Mouse (Mus musculus) stomach, embryonic 14.5 days (tissue): ENCODE results near the gene Tssc4. TPM values are rescaled to one million over a fixed set of nuclear protein-coding genes. Genes with fewer than 3 reads are reported as not detected.
A peak's percentile ranks its signal among the peaks of the same experiment; 100 is the strongest.

Experiments used
- ATAC-seq: fragments of 200-750 bp; cut with Nextera tagmentation; 2 replicates; pipeline ENCODE4 v1.8.0; 2017; ENCODE audit warnings: low read depth, moderate TSS enrichment; ENCODE audit not compliant: insufficient number of reproducible peaks, insufficient read depth, low FRiP score
- H3K27ac ChIP-seq: fragments of 300-500 bp; sonication (generic); 2 replicates; pipeline ENCODE4 v1.5.1; 2014; ENCODE audit warnings: mild to moderate bottlenecking, low read length, moderate library complexity, mixed read lengths
- H3K27me3 ChIP-seq: fragments of 300-500 bp; sonication (generic); 2 replicates; pipeline ENCODE4 v1.6.1; 2014; ENCODE audit warnings: low read length, control low read depth, mixed read lengths; ENCODE audit not compliant: control insufficient read depth, insufficient read depth
- H3K36me3 ChIP-seq: fragments of 300-500 bp; sonication (generic); 2 replicates; pipeline ENCODE4 v1.6.1; 2014; ENCODE audit warnings: mild to moderate bottlenecking, control low read depth, low read length, moderate library complexity, mixed read lengths; ENCODE audit not compliant: control insufficient read depth, insufficient read depth
- H3K4me1 ChIP-seq: fragments of 300-500 bp; sonication (generic); 2 replicates; pipeline ENCODE4 v1.6.1; 2014; ENCODE audit warnings: low read length, control low read depth, mixed read lengths; ENCODE audit not compliant: control insufficient read depth, insufficient read depth
- H3K4me2 ChIP-seq: fragments of 300-500 bp; sonication (generic); replicated peaks from 2 replicates; pipeline ENCODE4 v1.6.1; 2014; ENCODE audit warnings: low read depth, low read length, control low read depth
- H3K4me3 ChIP-seq: fragments of 300-500 bp; sonication (generic); 2 replicates; pipeline ENCODE4 v1.5.1; 2014; ENCODE audit warnings: low read depth, low read length, control low read depth
- H3K9ac ChIP-seq: fragments of 300-500 bp; sonication (generic); replicated peaks from 2 replicates; pipeline ENCODE4 v1.6.1; 2014; ENCODE audit warnings: low read depth, mild to moderate bottlenecking, control low read depth, low read length, moderate library complexity, mixed read lengths
- H3K9me3 ChIP-seq: fragments of 300-500 bp; sonication (generic); 2 replicates; pipeline ENCODE4 v1.6.1; 2016; ENCODE audit warnings: low read depth, low read length, control low read depth; ENCODE audit not compliant: control insufficient read depth
- WGBS: fragments of 180-500 bp; shearing (Covaris S2); extraction: QIAGEN DNeasy Blood & Tissue Kit; methylation state at CpG from one replicate; pipeline ENCODE4 v1.1.7; 2014; 5-methylcytosine and 5-hydroxymethylcytosine counted together
- polyA plus RNA-seq: library from polyadenylated mRNA; unstranded; fragments of >200 nt; fragmentation: Nextera tagmentation; extraction: Ambion mirVana; gene quantifications from 2 replicates; pipeline ENCODE4 v1.2.1, GENCODE M21; 2014

The Tssc4 gene
- polyA plus RNA-seq, 1 experiment from 2014 or later, result 61.3 TPM

DNA sequence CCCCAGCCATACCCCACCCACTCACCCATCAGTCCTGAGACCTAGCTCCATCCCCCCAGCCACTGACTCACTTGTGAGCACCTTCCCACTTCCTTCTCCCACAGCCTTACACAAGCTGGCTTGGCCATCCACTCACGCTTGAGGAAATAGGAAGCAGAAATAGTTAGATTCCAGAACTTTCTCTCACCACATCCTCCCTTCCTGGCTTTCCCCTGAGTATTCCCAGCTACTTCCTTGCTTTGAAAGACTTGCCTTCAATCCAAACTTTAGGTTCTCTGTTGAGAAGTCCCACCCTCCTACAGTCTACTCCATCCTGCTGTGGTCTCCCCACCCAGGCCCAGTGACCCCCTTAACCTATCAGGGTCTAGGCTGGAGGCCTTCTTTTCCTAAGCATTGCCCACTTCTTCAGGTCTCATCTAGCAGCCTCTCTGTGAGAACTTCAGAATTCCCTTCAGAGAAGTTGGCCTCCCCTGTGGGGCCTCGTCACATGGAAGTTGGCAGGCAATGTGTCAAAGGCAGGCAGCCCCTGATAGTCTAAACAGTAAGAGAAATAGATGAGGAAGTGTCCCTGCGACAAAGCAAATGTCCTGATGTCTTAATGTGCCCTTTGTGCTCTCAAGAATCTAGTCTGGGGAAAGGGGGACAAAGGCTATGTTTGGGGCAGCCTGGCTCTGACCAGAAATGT lies 27.8 kb upstream of the Tssc4 start:
- H3K9ac ChIP-seq, result no peak overlapping the region
- no peak overlapping the region for H3K4me2 ChIP-seq
- 54% methylated on average over 3 of the region's 3 CpGs for WGBS
- no peaks in the 10 kb centered on the region for H3K27me3 ChIP-seq
- peaks cover 9% of the 10 kb centered on the region; the same call in 1 of the 2 replicates for H3K4me1 ChIP-seq
- no peak for ATAC-seq
- H3K27ac ChIP-seq, result no peak overlapping the region
- no peaks in the 10 kb centered on the region for H3K36me3 ChIP-seq
- H3K4me3 ChIP-seq, result no peak overlapping the region
- H3K9me3 ChIP-seq, result 0 out of 2 replicates have a peak, but pooled peaks cover 3% of the 10 kb centered on the region

DNA sequence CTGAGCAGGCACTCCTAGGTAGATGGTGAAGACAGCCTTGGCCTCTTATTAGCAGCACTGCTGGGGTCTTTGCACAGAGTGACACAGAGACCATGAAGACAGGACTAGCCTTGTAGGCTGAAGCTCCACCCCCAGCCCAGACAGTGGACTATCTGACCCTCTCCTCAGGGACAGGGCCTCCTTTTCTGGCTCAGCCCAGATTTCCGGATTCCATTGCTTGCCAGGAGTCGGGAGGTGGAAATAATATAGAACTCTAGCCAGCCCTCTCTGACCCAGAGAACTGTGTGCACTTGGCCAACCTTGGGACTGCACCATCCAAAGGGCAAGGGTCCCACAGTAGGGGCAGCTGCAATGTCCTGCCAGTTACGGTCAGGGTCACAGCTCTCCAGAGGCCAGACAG lies 27.0 kb upstream of the Tssc4 start:
- H3K9ac ChIP-seq, result no peak overlapping the region
- no peak overlapping the region for H3K4me3 ChIP-seq
- peak overlapping the region; percentile 7; the same call in 1 of the 2 replicates for H3K27ac ChIP-seq
- no peaks in the 10 kb centered on the region for H3K36me3 ChIP-seq
- no peaks in the 10 kb centered on the region for H3K27me3 ChIP-seq
- ATAC-seq, result peak; percentile 76; the same call in 1 of the 2 replicates
- WGBS, result 68% methylated on average over 3 of the region's 3 CpGs
- H3K9me3 ChIP-seq, result 0 out of 2 replicates have a peak, but pooled peaks cover 3% of the 10 kb centered on the region
- H3K4me2 ChIP-seq, result no peak overlapping the region
- H3K4me1 ChIP-seq, result peaks cover 9% of the 10 kb centered on the region; the same call in 1 of the 2 replicates

DNA sequence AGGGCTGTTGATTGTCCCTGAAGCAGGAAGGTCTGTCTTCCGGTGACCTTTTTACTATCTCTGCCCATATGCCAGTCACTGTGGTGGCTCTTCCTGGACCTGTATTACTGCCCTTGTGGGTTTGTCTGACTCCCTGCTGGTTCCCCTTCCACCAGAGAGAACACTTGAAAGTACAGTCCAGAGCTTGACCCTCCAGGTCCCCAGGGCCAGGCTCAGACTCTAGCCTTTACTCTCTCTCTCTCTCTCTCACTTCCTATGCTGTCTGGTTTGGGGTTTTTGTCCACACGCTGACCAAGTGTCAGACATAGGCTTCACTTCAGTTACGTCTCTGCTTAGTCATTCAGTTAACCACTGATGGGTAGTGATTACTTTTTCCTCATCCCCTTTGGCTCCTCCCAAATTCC lies 26.1 kb upstream of the Tssc4 start:
- no peak overlapping the region for H3K27ac ChIP-seq

DNA sequence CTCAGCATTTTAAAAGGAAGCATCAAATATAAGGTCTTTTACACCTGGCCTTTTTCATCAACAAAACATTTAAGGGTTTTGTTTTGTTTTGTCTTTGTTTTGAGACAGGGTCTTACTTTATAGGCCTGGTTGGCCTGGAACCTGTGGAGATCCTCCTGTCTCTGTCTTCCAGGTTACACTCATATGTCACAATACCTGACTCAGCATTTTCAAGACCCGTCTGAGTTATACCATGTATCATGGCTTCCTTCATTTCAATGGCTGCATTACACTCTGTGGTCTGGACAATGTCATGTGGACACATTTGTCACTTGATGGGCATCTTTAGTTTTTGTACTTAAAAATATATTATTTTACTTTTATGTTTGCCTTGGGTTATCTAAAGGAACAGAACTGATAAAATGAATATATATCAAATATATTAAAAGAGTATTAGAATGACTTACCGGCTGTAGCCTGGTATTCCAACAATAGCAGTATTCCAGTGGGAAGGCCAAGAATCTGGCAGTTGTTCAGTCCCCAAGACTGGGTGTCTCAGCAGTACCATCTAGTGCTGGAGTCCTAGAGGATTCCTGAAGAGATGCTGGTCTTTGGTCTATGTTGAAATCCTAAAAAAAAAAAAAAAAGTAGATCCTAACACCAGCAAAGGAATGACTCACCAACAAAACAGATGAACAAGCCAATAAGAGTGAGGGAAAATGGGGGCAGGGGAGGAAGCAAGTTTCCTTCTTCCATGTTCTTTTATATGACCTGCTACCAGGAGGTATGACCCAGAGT lies 24.8 kb upstream of the Tssc4 start:
- 89% methylated on average over 2 of the region's 2 CpGs for WGBS
- 0 out of 2 replicates have a peak, but pooled peaks cover 3% of the 10 kb centered on the region for H3K9me3 ChIP-seq
- H3K4me3 ChIP-seq, result no peak overlapping the region
- no peaks in the 10 kb centered on the region for H3K27me3 ChIP-seq
- H3K27ac ChIP-seq, result no peak overlapping the region
- no peak for ATAC-seq
- H3K4me1 ChIP-seq, result peaks cover 9% of the 10 kb centered on the region; the same call in 1 of the 2 replicates
- no peaks in the 10 kb centered on the region for H3K36me3 ChIP-seq
- no peak overlapping the region for H3K9ac ChIP-seq
- no peak overlapping the region for H3K4me2 ChIP-seq

More for the DNA sequence above, 26.1 kb upstream of the Tssc4 start:
- no peaks in the 10 kb centered on the region for H3K27me3 ChIP-seq
- H3K36me3 ChIP-seq, result no peaks in the 10 kb centered on the region
- 85% methylated on average over 3 of the region's 3 CpGs for WGBS
- no peak overlapping the region for H3K9ac ChIP-seq
- H3K4me1 ChIP-seq, result peaks cover 9% of the 10 kb centered on the region; the same call in 1 of the 2 replicates
- H3K4me2 ChIP-seq, result no peak overlapping the region
- H3K9me3 ChIP-seq, result 0 out of 2 replicates have a peak, but pooled peaks cover 3% of the 10 kb centered on the region
- no peak overlapping the region for H3K4me3 ChIP-seq
- ATAC-seq, result no peak

DNA sequence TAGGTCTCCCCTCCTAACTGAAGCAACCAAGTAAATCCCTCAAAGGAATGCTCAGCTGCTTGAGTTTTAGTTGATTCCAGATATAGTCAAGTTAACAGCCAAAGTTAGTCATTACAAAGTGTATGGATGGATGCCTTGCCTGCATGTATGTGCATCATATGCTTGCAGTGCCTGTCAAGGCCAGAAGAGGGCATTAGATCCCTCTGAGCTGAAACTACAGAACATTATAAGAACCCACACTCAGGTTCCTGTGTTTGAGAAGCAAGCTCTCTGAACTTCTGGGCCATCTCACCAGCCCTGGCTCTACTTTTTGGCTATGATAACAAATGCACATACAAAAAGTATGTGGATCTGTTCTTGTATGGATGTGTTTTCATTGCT lies 24.2 kb upstream of the Tssc4 start:
- no peak for ATAC-seq
- Histone ChIP-seq H3K36me3 (no peaks in the 10 kb centered on the region), H3K27ac (no peak overlapping the region), H3K27me3 (no peaks in the 10 kb centered on the region), H3K9me3 (0 out of 2 replicates have a peak, but pooled peaks cover 3% of the 10 kb centered on the region), H3K9ac (no peak overlapping the region), H3K4me2 (no peak overlapping the region), H3K4me3 (no peak overlapping the region), H3K4me1 (peaks cover 9% of the 10 kb centered on the region; the same call in 1 of the 2 replicates)

DNA sequence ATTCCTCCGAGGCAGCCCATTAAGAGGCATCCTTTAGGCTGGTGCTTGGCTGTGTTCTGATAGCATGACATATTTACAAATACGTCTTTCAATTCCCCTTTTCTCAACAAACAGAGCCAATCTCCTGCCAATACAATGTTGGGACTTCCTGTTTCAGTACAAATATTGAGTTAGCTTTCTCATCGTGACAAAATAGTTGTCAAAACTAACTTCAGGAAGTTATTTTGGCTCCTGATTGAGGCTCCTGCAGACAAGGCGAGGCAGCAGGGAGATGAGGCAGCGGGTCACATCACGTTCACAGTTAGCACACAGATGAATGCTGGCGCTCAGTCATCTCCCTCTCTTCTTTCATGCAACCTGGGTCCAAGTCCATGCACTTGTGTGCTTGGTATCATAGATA lies 22.7 kb upstream of the Tssc4 start:
- WGBS, result 58% methylated on average over 7 of the region's 7 CpGs

DNA sequence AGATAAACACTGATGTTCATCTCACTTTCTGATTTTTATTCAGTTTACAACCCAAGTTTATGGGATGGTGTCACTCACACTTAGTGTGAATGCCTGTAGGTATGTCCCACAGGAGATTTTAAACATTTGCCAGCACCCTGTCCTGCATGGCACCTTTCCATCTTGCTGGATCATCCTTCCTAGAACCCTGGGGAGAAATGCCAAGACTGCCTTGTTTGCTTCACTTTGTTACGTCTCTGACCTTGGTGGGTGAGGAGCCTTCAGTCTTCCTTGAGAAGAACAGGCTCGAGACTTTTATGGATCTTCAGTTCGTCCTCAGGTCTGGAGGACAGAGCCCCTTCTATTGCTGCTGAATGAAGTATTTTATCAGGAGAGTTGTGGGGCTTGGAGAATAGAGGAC lies 19.7 kb upstream of the Tssc4 start:
- no peak for ATAC-seq
- Histone ChIP-seq H3K9me3 (0 out of 2 replicates have a peak, but pooled peaks cover 3% of the 10 kb centered on the region), H3K4me2 (no peak overlapping the region), H3K9ac (no peak overlapping the region), H3K27ac (no peak overlapping the region), H3K27me3 (no peaks in the 10 kb centered on the region), H3K4me3 (no peak overlapping the region), H3K36me3 (no peaks in the 10 kb centered on the region), H3K4me1 (peaks cover 7% of the 10 kb centered on the region)
- 82% methylated on average over 3 of the region's 3 CpGs for WGBS

More for the DNA sequence above, 22.7 kb upstream of the Tssc4 start:
- Histone ChIP-seq H3K4me3 (no peak overlapping the region), H3K9me3 (0 out of 2 replicates have a peak, but pooled peaks cover 3% of the 10 kb centered on the region), H3K36me3 (no peaks in the 10 kb centered on the region), H3K4me2 (no peak overlapping the region), H3K27me3 (no peaks in the 10 kb centered on the region), H3K9ac (no peak overlapping the region), H3K27ac (no peak overlapping the region), H3K4me1 (peaks cover 8% of the 10 kb centered on the region; the same call in 1 of the 2 replicates)
- no peak for ATAC-seq

DNA sequence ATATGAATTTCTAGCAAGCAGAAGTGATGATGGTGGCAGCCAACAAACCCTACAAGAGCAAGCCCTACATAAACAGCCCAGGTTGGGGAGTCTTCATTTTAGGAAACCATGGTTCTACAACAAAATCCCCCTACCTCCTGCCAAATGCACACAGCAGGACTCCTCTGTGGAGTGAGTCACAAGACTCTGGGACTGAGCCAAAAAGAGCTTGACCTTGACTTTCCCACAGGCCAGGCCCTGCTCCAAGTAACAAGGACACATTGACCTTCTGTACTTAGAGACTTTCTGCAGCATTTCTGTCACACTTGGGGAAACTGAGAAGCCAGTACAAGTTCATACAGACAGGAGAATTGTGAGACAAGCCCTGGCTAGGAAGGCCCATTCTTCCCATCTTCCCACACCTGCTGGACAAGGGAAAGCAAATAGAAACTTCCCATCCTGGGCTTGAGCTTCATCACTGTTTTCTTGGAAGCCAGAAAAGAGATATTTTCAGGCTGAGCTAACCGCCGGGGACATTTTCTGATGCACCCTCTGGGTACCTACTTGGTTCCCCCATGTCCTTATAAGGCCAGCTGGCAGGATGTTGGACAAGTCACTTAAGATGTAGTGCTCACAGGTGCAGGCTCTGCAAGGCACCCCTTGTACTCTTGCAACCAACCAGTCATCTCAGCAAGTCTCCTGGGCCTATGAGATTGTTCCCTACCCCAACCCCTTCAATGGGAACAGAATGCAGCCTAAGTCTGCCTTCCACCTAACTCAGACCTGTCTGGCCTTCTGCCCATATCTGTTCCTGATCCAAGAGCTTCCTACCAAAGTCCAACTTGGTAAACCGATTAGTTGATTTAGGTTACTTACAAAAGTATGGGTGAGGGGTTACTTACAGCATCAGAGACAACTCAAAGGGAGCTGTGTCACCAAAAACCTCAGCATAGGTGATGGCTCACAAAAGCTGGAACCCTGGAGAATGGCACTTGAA lies 18.9 kb upstream of the Tssc4 start:
- Histone ChIP-seq H3K27ac (no peak overlapping the region), H3K9me3 (no peaks in the 10 kb centered on the region), H3K27me3 (no peaks in the 10 kb centered on the region), H3K36me3 (peaks cover 4% of the 10 kb centered on the region; the same call in 1 of the 2 replicates), H3K9ac (no peak overlapping the region), H3K4me3 (no peak overlapping the region), H3K4me1 (peaks cover 15% of the 10 kb centered on the region), H3K4me2 (no peak overlapping the region)
- ATAC-seq, result no peak
- WGBS, result 93% methylated on average over 3 of the region's 3 CpGs
